Mouse (Mus musculus) urinary bladder, postnatal 4 days (tissue): Measurements from ENCODE around the gene Fam69a.
"Not testable (repeated sequence)": the region's sequence is repeated elsewhere in the genome, so short reads cannot be mapped to it uniquely, and the experiment has no call there.

ENCODE experiments used
- DNase-seq, 2 experiments: peaks; one replicate each; pipeline ENCODE4 v3.0.0; 2021 to 2022; ENCODE audit warnings: low spot score in 2 of 2

The Fam69a gene

DNA sequence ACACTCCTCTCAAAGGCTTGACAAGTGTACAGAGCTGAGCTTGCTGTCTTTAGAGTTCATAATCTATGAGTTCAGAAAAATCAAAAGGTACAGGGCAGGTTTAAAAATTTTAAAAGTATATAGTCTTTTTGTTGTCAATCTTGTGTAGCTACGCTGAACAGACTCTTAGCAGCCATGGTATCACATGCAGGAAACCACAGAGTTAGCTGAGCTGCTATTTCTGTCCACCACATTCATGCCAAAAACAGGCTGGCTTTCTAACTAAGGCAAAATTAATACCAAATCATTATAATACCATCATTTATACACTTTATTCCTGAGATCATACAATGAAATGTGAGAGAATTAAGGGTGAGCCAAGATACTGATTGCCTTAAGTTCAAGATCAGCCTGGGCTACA is 40.4 kb downstream of the Fam69a start:
- DNase-seq, result no peak

DNA sequence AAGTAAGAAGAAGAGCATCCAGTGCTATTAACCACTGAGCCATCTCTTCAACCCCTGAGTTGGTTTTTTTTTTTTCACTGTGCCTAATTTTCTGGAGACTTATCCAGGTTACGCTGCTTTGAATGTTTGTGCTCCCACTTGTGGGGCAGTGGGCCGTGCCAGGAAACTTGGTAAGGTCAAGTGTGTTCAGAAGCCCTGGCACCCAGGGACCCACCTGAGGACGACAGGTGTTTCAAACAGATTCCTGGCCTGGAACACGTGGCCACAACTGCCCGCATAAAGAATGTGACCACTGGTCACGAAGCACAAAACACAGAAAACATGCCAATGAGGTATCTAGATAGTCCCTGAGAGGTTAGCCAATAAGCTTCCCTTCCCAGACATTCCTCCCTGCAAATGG is 43.4 kb downstream of the Fam69a start:
- no peak for DNase-seq

DNA sequence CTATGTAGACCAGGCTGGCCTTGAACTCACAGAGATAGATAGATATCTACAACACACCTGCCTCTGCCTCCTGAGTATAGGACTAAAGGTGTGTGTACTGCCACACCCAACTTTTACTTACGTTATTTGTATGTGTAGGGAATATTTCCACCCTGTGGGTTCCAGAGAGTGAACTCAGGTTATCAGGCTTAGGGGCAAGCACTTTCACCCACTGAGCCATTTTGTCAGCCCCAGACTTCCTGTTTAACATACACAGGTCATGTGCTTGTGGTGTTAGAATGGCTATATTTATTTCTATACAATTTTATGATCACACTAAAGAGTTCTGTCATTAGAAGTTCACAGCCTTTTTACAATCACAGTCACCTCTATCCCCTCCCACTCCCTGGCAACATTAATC is 43.9 kb downstream of the Fam69a start:
- no peak for DNase-seq

DNA sequence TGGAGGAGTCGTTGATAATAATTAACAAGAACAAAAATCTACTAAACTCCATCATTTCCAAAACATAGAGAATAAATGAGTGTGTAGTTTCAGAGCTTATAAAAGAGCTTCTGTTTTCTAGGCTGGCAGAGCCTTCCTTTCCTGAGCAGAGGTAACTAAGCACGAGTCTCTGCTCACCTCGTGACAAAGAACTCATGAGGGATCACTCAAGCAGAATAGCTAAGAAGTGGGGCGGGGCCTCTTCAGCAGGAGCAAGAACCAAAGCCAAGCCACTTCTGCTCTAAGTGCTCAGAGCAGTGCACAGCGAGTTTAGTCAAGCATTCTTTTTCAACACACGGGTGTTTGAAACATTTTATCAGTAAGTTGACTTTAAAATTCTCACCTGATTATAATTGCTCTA is 45.7 kb downstream of the Fam69a start:
- no peak for DNase-seq

DNA sequence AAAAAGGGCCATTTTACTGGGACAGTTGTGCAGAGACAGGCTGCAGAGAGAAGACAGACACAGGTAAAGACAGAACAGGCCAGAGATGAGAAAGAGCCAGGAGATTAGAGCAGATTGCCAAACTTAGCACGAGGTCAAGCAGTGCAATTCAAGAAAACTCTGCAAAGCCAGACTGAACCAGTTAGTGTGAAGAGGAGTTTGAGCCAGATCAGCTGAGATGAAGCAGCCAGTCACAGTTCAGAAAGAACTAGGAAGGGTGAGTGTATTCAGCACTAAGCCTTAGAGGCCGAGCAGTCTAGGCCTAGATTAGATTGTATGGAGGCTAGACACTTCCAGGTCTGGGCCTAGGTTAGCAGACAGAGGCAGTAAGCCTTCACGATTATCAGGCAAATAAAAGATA is 47.2 kb downstream of the Fam69a start:
- DNase-seq, result no peak

DNA sequence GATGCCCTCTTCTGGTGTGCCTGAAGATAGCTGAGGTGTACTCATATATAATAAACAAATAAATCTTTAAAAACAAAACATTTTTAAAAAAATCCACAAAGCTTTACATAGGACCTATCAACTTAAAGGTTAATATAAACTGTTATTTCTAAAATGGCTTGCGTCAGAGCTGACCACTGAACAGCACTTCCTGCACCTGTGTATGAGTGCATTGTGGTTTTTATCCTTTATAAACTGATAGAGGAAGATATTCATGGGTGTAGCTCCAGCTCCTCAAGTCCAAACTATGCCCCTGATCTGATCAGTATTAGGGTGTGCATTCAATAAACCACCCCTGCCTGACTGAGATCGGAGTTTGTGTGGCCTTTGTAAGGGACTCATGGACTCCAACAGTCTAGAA is 48.0 kb downstream of the Fam69a start:
- DNase-seq, result no peak

DNA sequence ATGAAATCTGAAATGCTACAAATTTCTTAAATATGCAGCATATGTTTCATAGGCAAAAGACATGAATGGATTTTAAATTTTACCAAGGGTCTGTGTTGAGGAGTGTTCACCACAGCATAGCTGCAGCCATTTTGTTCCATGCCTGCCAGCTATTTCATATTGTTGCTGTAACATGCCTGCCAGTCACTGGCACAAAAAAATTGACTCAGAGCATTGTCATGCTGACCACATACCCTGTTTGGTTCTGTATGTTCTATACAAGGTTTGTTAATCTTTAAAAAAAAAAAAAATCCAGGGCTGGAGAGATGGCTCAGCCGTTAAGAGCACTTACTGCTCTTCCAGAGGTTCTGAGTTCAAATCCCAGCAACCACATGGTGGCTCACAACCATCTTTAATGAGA is 48.4 kb downstream of the Fam69a start:
- DNase-seq, result not testable (repeated sequence)

DNA sequence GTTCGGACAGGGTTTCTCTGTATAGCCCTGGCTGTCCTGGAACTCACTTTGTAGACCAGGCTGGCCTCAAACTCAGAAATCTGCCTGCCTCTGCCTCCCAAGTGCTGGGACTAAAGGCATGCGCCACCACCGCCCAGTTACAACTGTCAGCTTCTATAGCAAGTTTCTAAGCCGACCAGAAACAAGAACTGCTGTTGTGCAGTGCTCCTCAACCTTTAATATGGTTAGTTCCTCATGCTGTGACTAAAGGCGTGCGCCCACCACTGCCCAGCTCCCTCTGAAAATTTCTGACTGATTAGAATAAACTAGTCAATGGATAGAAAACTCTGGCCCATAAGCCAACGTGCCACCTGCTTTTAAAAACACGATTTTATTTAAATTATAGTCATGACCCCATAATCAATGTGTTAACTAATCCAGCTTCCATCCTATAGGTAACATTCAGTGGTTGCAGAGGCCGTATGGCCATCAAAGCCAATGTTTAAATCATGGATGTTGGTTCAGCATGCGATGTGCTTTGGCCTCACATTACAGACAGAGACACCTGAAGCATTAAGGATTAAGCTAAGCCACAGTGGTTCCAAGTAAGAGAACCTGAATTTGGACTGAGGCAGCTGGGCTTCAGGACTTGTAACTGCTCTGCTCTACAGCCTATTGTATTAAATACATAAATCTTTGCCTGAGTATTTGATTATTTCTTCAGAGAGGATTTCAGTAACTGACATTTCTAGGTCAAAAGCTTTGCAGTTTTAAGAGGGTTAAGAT is 50.1 kb downstream of the Fam69a start:
- DNase-seq, result no peak

DNA sequence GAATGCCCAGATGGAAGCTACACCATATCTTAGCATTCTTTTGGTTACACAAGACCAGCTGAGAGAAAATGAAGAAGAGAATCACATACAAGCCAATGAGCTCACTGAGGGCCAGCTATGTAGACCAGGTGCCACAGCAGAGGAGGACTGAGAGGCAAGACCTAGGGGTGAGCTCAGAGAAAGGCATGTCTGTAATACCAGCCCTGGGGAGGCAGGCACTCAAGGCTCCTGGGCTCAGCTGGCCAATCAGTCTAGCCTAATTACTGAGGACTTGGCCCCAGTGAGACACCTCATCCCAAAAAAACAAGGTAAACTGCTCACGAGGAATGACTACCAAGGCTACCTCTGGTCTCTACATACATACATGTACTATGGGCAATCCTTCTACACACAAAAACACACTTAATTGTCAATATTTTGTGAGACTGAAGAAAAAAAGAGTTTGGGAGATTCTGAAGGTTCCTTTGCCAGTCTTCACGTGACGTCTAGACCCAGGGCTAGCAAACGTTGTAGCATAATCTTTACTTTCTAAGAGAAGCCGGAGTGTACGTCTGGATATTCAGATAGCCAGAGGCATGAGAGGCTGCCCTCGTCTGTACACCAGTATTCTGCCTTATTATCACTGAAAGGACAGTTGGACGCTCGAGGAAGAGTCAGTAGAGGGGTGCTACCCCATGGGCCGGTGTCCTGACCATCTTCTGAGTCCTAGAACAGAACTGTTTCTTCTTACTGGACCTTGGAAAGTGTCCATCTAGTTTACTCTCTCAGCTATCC is 51.9 kb downstream of the Fam69a start:
- no peak for DNase-seq

DNA sequence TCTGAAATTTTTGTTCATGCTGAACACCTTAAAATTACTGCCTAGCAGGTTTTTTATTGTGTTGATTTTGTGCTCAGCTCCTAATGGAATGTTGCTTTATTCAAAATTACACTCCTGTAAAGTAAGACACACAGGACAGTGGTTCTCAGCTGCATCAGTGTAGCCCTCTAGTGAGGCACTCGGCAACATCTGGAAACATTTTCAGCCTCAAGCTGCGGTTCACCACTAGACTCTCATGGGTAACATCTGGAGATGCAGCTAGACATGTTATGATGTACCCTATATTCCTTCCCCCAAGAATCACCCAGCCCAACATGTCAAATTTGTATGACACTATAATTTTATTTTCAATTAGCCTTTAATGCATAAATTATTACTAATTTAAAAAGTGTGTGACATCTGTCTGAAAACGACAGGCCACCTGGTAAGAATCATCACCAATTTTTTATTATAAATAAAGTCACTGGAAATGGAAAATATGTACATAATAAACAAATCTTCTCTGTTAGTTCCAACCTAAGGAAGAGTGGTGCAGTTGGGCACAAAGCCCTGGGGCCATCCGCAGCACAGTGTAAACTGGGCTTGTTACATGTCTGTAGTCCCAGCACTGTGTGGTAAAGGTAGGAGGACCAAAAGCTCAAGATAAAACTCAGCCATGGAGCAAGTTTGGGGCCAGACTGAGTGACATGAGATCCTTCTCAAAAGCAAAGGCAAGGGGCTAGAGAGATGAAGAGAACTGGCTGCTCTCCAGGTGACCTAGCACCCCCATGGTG is 53.5 kb downstream of the Fam69a start:
- no peak for DNase-seq

DNA sequence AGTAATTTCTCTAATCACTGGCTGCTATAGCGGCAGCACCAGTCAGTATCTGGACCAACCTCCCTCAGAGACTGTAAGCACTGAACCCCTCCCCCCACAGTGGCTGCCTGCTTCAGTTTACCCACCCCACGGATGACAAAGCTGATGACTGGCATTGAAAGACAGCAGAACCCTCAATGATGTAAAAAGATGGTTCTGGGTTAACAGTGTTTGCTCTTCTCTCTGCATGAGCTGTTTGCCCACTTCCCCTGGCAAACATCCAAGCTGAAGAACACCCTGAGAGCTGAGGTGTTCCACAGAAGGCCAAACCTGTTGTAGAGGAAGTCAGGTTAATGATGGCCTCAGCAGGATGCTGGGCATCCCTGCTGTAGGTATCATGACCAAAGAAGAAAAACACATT is 54.3 kb downstream of the Fam69a start:
- DNase-seq, result no peak

DNA sequence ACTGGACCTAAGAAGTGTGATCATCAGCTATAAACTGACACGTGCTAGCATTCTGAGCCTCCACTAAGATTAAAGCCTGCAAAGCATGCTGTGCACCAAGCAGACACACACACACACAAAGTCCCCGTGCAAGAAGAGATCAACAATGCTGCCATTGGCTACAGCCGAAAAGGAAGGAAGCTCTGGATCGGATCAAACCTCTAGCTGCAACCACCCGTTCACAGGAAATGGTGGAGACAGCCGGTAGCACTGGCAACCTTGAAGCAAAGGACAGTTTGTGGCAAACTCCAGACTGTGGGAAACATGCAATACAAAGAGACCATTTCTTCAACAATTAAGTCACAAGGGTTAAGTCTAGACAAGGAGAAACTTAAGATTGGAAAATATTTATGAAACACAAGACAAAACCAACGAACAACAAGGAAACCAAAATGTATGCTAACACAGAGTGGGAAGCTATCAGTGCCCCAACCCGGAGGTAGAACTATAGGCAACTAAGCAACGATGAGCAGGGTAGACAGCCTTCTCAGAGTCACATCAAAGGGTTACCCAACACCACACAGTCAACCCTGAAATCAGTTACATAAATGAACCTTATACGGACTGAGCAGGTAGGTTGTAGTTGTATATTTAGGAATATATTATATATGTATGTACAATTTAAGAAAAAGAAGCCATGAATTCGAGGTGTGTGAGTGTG is 60.2 kb downstream of the Fam69a start:
- DNase-seq, result no peak

DNA sequence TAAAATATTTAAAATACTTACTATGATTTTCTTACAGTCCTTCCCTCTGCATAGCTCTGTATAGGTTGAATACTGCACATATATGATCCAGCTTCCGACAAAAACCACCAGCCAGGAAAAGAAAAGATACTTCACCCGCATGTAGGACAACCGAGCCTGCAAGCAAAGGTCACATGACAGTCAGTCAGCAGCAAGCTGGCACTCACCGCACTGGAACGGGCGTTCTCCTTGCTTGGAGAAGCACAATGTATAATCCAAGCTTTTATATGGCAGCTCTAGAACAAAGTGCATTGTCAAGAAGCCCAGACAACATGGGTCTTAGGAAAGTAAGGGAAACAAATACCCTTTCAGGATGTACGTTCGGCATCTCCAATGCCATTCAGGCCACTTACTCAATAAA is 62.3 kb downstream of the Fam69a start:
- no peak for DNase-seq

DNA sequence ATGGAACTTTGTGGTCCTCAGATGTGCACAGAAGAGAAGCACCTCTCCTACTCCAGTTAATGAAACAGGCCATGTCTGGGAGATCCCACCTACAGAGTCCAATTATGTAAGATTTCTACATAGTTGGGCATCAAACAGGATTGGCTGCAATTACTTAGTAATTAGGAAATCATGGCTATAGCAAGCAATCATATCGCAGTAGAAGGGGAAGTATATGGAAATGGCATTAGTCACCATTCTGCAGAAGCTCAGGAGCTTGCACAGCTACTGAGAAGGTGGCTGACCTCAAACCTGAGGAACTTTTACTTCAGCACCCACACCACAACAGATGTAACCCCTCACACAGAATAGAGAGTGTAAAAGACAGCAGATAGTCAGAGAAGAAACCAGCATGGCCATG is 64.0 kb downstream of the Fam69a start:
- DNase-seq, result no peak

DNA sequence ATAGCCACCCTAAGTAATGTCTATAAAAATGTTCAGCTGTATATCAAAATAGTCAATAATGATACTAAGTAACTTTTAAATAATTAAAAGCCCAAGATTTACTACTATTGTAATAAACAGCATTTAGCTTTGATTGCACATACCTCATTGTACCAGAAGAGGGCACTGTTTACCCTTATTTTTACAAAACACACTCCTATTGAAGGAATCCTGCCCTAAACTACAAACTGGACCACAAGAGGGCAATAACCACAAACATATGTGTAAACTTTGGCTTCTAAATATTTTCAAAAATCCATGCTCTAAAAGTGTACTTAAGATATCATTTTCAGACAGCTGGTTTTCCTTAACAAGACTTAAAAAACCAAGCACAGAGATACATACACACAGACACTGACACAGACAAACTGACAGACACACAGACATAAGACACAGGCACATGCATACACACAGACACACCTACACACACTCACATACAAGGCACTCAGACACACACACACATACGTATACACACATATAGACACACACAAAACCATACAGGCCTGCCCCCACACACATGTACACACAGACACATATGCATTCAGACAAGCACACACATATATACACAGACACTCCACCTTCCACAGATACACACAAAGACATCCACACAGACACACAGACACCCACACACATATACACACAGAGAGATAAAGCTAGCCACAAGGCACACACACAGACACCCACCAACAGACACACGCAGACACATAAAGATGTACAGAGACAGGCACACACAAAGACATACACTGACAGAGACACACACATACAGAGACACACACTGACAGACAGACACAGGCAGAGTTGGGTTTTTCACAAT is 65.3 kb downstream of the Fam69a start:
- DNase-seq, result no peak

DNA sequence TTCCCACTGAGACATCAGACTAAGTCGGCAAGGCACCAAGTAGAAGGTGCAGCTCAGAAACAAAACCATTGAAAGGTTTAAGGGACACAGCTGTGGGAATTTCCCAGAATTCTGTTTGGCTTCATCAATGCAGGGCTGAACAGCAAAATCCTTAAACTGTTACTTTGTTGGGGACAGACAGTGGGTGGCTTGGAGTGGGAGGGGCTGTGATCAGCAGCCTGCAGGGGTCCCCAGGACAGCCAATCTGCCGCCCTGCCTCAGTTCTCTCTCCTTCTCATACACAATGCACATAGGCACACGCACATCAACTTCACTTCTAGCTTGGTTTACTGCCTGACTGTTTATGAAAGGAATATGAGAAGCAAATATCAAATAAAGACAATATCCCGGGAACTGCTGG is 71.6 kb downstream of the Fam69a start:
- no peak for DNase-seq

DNA sequence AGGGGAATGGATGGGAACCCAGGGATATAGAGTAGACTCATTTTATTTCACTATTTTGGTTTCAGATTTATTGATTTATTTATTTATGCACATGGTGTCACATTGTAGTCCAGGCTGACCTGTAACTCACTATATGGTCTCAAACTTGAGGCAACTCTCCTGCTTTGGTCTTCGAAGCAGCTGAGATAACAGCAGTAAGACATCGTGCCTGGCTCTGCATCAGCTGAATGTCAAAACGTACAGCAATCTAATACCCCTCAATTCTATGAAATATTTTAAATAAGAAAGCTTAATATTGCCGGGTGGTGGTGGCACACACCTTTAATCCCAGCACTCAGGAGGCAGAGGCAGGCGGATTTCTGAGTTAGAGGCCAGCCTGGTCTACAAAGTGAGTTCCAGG is 75.9 kb downstream of the Fam69a start:
- no peak for DNase-seq

DNA sequence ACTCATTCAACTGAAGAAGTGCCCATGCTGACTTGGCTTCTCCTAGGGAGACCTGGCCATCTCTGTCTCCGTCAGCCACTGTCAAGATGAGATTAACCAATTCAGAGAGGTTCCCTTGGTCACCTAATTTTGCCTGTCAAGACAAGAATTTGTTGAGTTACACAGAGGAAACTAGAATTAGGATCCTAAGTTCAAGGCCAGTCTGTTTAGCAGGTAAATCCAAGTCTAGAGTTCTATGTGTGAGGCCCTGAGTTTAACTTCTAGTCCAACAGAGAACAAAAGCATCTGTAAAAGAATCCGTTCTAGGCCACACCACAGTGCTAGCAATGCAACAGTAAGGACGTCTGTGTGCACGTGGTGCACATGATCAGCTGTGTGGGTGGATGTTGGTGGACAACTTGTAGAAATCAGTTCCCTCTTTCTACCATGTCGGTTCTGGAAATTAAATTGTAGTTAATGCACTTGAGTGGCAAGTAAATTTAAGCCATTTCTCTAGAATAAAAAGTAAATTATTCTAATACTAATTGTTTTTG is 76.7 kb downstream of the Fam69a start:
- no peak for DNase-seq

DNA sequence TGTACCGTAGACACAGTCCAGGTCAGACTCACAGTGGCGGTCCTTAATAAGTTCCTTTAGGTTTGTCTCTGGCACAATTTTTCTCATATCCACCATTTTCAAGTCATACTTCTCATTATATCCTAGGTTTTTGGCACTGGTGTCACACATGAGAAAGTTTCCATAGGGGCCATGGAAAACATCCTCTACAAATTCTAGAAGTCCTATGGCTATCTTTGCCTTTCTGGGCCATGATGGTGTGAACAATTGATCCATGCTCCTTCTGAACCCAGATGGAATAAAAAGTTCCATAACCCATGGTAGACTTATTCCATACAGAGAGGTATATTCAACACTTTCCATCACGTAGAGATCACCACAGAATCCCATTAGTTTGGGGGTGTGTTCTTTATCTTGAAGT is 77.2 kb downstream of the Fam69a start:
- no peak for DNase-seq

DNA sequence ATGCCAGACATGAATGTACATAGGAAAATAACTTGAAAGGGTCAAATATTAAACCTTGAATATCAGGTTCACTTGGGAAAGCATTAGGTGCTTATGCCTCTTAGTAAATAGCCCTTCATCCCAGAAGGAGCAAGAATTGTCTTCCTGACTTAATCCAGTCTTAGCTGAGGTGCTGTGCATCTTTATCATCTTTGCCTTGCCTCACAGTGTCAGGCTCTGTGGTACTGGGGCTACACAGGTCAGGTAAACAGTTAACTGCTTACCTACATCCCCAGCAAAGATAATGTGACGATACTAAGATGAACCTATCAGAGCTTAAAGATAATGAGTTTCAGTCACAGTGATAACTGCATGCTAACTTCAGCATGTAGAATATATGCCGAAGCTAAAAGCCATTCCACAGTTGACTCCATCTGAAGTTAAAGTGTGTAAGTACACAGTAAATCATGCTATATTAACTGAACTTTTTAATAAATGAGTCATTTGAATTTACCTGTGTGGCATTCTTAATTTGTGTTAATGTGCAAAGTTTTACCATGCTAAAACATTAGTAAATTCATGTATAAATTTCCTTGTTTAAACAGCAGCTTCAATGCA is 78.3 kb downstream of the Fam69a start:
- no peak for DNase-seq
